Mouse (Mus musculus): ENCODE data around the gene Bend7. TPM values are rescaled to one million over a fixed set of nuclear protein-coding genes. Genes with fewer than 3 reads are reported as not detected.

Bend7 gene
- polyA plus RNA-seq, 1 experiment: 3.8 TPM

DNA sequence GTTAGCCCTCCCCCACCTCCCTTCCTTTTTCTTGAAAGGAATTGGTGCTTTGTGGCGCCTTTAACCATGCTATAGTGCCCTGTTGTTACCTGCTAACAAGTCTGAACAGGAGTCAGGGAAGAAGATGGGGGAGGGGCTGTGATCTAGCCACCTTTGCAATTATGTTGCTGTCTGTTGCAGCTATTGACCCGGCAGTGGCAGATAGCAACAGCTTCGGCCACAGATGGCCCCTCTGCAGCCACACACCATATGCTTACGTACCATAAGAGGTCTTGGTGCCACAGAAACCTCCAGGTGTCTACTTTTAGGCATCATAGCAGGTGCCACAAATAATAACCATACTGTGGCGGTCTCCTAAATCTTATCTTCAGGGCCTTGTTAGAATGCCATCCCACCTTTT, 43.1 kb downstream of the Bend7 start:
- H3K27me3 ChIP-seq (ENCODE audit: control insufficient read depth, insufficient read depth, low read length): no peaks in the 10 kb centered on the region
- H3K27ac ChIP-seq (ENCODE audit: insufficient read depth, low read length): no peak overlapping the region
- WGBS: 75% methylated on average over 5 of the region's 5 CpGs
- DNase-seq: no peak
- H3K4me1 ChIP-seq (ENCODE audit: control insufficient read depth, insufficient read depth, low read length): no peaks in the 10 kb centered on the region
- H3K4me3 ChIP-seq (replicated peaks; ENCODE audit: insufficient read depth, low read depth, low read length): no peak overlapping the region
- TF ChIP-seq CTCF (IDR thresholded peaks at IDR 0.05; ENCODE audit: borderline replicate concordance, insufficient read depth, low read depth, low read length) (no peak), POLR2A (IDR thresholded peaks at IDR 0.05; ENCODE audit: borderline replicate concordance, insufficient read depth, low read length) (no peak)

DNA sequence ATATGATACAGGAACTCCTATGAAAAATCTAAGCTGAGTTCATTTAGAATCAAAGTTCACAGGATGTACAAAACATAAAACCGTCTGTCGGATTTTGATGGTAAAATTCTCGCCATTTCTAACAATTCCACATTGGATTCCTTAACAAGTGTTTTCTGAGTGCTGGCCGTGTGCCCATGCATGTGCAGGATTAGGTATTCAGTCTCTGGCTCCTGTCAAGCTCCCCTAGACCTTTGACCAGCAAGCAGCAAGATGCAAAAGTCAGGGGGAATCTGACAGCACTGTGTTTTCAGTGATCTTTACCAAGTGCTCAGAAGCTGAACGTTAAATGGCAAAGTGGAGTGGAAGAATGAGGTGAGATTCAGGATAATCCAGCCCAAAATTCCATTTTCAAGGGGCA, 44.3 kb downstream of the Bend7 start:
- Histone ChIP-seq H3K27me3 (ENCODE audit: control insufficient read depth, insufficient read depth, low read length) (no peaks in the 10 kb centered on the region), H3K27ac (ENCODE audit: insufficient read depth, low read length) (no peak overlapping the region), H3K4me1 (ENCODE audit: control insufficient read depth, insufficient read depth, low read length) (no peaks in the 10 kb centered on the region), H3K4me3 (replicated peaks; ENCODE audit: insufficient read depth, low read depth, low read length) (no peak overlapping the region)
- TF ChIP-seq POLR2A (IDR thresholded peaks at IDR 0.05; ENCODE audit: borderline replicate concordance, insufficient read depth, low read length): no peak
- no peak for TF ChIP-seq CTCF (IDR thresholded peaks at IDR 0.05; ENCODE audit: borderline replicate concordance, insufficient read depth, low read depth, low read length)
- no peak for DNase-seq
- 76% methylated on average over 5 of the region's 5 CpGs for WGBS

DNA sequence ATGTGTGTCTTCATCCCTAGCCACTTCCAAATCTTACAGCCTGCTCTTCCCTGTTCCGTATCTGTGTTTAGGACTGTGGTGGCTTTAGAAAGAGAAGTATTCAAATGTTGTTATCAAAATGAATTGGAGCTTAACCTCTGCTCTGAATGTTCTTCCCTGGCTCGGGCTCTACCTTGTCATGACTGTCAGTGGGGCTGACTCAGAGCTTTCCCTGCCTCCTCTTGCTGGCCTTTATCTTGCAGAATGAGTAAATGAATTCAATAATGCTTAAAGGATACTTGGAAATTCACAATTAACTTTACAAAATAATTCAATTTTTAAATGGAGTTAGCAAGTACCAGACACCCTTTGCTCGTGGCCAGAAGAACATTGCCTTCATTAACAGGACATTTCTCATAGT, 46.4 kb downstream of the Bend7 start:
- 92% methylated on average over 3 of the region's 3 CpGs for WGBS
- no peak for DNase-seq
- Histone ChIP-seq H3K4me3 (replicated peaks; ENCODE audit: insufficient read depth, low read depth, low read length) (no peak overlapping the region), H3K4me1 (ENCODE audit: control insufficient read depth, insufficient read depth, low read length) (no peaks in the 10 kb centered on the region), H3K27ac (ENCODE audit: insufficient read depth, low read length) (no peak overlapping the region), H3K27me3 (ENCODE audit: control insufficient read depth, insufficient read depth, low read length) (no peaks in the 10 kb centered on the region)
- TF ChIP-seq CTCF (IDR thresholded peaks at IDR 0.05; ENCODE audit: borderline replicate concordance, insufficient read depth, low read depth, low read length) (no peak), POLR2A (IDR thresholded peaks at IDR 0.05; ENCODE audit: borderline replicate concordance, insufficient read depth, low read length) (no peak)

DNA sequence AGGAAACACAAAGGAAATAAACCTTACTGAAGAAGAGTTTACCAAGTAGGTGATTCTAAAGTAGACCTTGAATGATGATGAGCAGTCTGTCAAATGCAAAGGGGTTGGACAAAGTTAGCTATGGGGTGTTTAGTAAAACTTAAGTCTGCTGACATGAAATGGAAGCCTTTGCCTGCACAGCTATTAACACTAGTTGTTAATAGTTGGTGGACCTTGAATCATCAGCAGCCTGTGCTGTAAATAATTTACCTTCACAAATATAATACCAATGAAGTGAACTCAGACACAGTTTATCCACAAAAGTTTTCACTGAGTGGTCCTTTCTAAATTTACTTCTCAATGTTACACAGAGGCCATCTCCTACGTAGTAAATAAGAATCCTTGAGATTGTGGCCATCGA, 52.7 kb downstream of the Bend7 start:
- DNase-seq: no peak
- Histone ChIP-seq H3K4me1 (ENCODE audit: control insufficient read depth, insufficient read depth, low read length) (no peaks in the 10 kb centered on the region), H3K4me3 (replicated peaks; ENCODE audit: insufficient read depth, low read depth, low read length) (no peak overlapping the region), H3K27ac (ENCODE audit: insufficient read depth, low read length) (no peak overlapping the region), H3K27me3 (ENCODE audit: control insufficient read depth, insufficient read depth, low read length) (no peaks in the 10 kb centered on the region)
- TF ChIP-seq CTCF (IDR thresholded peaks at IDR 0.05; ENCODE audit: borderline replicate concordance, insufficient read depth, low read depth, low read length): no peak
- no peak for TF ChIP-seq POLR2A (IDR thresholded peaks at IDR 0.05; ENCODE audit: borderline replicate concordance, insufficient read depth, low read length)
- 89% methylated on average over 2 of the region's 2 CpGs for WGBS

DNA sequence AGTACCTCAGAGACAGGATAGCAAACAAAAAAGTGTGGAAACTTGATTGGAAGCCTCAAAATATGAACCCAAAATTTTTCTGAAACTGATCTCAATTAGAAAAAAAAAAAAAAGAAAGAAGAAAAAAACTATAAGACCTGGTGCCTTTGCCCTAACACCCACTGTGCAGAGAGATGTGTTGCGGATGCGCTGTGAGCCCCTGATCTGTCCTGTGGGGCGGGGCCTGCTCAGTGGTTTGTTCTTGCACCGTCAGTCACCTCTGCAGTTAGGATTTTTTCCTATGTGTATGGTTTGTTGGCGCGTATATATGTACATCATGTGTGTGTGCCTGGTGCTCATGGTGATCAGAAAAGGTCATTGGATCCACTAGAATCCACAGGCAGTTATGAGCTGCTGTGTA, 56.3 kb downstream of the Bend7 start:
- Histone ChIP-seq H3K4me3 (replicated peaks; ENCODE audit: insufficient read depth, low read depth, low read length) (no peak overlapping the region), H3K27me3 (ENCODE audit: control insufficient read depth, insufficient read depth, low read length) (no peaks in the 10 kb centered on the region), H3K27ac (ENCODE audit: insufficient read depth, low read length) (no peak overlapping the region), H3K4me1 (ENCODE audit: control insufficient read depth, insufficient read depth, low read length) (no peaks in the 10 kb centered on the region; the same call in 1 of the 2 replicates)
- 95% methylated on average over 6 of the region's 6 CpGs for WGBS
- no peak for DNase-seq
- no peak for TF ChIP-seq CTCF (IDR thresholded peaks at IDR 0.05; ENCODE audit: borderline replicate concordance, insufficient read depth, low read depth, low read length)
- no peak for TF ChIP-seq POLR2A (IDR thresholded peaks at IDR 0.05; ENCODE audit: borderline replicate concordance, insufficient read depth, low read length)

DNA sequence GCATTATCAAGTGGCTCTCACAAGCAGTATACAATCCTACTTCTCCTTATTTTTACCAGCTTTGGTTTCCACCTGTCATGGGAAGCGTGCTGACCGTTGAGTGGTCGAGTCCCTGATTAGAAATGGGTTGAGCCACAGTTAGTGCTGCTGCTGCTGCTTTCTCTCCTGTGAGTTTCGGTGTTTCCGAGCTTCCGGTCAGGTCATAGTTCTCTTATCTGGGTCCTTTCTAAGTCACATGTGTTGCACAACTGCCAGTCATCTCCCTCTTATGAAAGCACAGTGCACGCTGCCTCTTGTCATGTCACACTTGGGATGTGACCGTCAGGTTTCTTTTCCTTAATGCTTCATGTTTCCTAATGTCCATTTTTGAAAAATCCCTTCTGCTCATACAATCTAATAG, 59.7 kb downstream of the Bend7 start:
- Histone ChIP-seq H3K27me3 (ENCODE audit: control insufficient read depth, insufficient read depth, low read length) (no peaks in the 10 kb centered on the region), H3K4me3 (replicated peaks; ENCODE audit: insufficient read depth, low read depth, low read length) (no peak overlapping the region), H3K4me1 (ENCODE audit: control insufficient read depth, insufficient read depth, low read length) (no peaks in the 10 kb centered on the region; the same call in 1 of the 2 replicates), H3K27ac (ENCODE audit: insufficient read depth, low read length) (no peak overlapping the region)
- WGBS: 95% methylated on average over 8 of the region's 8 CpGs
- no peak for DNase-seq
- no peak for TF ChIP-seq CTCF (IDR thresholded peaks at IDR 0.05; ENCODE audit: borderline replicate concordance, insufficient read depth, low read depth, low read length)
- TF ChIP-seq POLR2A (IDR thresholded peaks at IDR 0.05; ENCODE audit: borderline replicate concordance, insufficient read depth, low read length): no peak

DNA sequence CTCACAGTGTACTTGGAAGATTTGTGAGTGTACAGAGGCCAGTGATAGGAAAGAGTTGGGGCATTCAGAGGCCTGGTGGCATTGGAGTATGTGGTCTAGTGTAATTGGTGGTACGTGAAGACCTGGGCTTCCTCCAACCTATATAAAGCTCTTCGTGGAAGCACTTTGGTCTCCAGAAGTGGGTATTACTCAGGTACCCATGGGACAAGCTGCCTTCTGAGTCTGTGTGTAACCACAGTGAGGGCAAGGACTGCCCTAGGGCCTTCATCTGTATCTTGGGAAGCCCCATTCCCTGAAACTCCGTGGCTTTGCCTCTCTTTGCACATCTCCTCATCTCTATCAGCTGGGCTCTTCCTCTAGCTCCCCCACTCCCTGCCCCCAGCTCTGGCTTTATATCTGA, 64.0 kb downstream of the Bend7 start:
- 85% methylated on average over 3 of the region's 3 CpGs for WGBS
- Histone ChIP-seq H3K27ac (ENCODE audit: insufficient read depth, low read length) (no peak overlapping the region), H3K4me3 (replicated peaks; ENCODE audit: insufficient read depth, low read depth, low read length) (no peak overlapping the region), H3K4me1 (ENCODE audit: control insufficient read depth, insufficient read depth, low read length) (no peaks in the 10 kb centered on the region; the same call in 1 of the 2 replicates), H3K27me3 (ENCODE audit: control insufficient read depth, insufficient read depth, low read length) (no peaks in the 10 kb centered on the region)
- no peak for DNase-seq
- TF ChIP-seq POLR2A (IDR thresholded peaks at IDR 0.05; ENCODE audit: borderline replicate concordance, insufficient read depth, low read length): no peak
- TF ChIP-seq CTCF (IDR thresholded peaks at IDR 0.05; ENCODE audit: borderline replicate concordance, insufficient read depth, low read depth, low read length): no peak

DNA sequence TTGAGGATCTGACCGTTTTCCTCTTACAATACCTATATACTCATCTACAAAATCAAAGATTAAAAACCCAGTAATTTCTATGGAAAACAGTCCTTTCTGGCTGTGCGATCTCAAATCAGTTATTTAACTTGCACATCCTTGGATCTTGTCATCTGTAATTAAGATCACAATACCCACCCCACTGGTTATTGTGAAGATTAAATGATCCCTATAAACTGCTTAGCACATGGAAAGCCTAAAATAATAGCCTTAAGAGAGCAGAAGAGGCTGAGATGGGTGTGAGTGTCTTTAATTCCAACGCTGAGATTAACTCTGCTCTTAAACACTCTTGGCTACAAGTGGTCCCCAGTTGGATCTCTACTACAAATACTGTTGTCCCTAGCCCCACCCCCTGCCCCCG, 64.8 kb downstream of the Bend7 start:
- no peaks in the 10 kb centered on the region; the same call in 1 of the 2 replicates for H3K4me1 ChIP-seq (ENCODE audit: control insufficient read depth, insufficient read depth, low read length)
- no peak overlapping the region for H3K27ac ChIP-seq (ENCODE audit: insufficient read depth, low read length)
- no peak for DNase-seq
- no peak for TF ChIP-seq CTCF (IDR thresholded peaks at IDR 0.05; ENCODE audit: borderline replicate concordance, insufficient read depth, low read depth, low read length)
- TF ChIP-seq POLR2A (IDR thresholded peaks at IDR 0.05; ENCODE audit: borderline replicate concordance, insufficient read depth, low read length): no peak
- no peak overlapping the region for H3K4me3 ChIP-seq (replicated peaks; ENCODE audit: insufficient read depth, low read depth, low read length)
- H3K27me3 ChIP-seq (ENCODE audit: control insufficient read depth, insufficient read depth, low read length): no peaks in the 10 kb centered on the region
- 42% methylated on average over 4 of the region's 4 CpGs for whole genome bisulfite sequencing
